Mouse (Mus musculus): ENCODE results near the gene Elfn2. TPM values are rescaled to one million over a fixed set of nuclear protein-coding genes. Genes with fewer than 3 reads are reported as not detected.

Elfn2 gene
- polyA plus RNA-seq, 1 experiment, result 68.2 TPM

GRCm38 (mm10) chr15:78626285-78626684, 92.3 kb downstream of the Elfn2 start:
- no peak for DNase-seq (ENCODE audit: extremely low spot score in 1 of 2, low spot score in 1 of 2)

DNA sequence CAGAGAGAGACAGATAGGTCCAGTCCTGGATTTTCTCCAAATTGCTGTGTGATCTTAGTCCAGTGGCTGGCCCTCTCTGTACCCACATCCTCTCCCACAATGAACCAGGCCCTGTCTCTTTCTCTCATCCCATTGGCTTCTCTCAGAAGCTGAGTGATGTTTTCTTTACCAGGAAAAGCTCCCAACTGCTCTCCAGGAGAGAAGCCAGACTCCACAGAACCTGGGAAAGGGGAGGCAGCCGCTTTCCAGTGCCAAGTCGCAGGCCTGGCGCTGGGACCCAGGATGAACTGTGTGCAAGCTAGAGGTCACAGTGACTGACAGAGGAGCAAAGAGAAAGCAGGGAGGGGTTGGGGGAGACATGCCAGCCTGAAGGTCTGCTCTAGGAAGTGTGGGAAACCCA, 93.6 kb downstream of the Elfn2 start:
- DNase-seq (ENCODE audit: extremely low spot score in 1 of 2, low spot score in 1 of 2), result no peak

DNA sequence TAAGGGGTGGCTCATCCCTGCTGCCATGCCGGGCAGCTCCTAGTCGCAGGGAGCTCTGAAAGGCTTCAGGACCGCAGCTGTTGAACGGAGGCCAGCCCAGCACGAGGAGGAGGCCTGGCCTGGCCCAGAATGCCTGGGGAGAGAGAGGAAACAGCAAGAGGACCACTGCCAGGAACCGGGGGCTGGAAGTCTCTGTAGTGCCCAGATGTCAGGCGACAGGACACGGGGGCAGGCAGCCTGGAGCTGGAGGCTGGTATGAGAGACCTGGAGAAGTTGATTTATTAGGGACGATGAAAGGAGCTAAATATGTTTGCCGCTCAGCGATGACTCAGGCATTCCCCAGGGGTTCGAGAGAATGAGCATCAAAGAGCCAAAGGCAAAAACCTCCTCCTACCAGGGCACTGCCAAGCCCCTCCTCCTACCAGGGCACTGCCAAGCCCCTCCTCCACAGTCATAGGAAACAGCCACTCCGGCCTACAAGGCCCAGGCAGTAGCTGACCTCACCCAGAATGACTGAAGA, 94.1 kb downstream of the Elfn2 start:
- peak in 1 of 2 experiments; percentile 66 for DNase-seq (ENCODE audit: extremely low spot score in 1 of 2, low spot score in 1 of 2)

- peak in 1 of 2 experiments; percentile 91 for DNase-seq (ENCODE audit: extremely low spot score in 1 of 2, low spot score in 1 of 2)
These were observed 95.1 kb downstream of the Elfn2 start for GRCm38 (mm10) chr15:78623426-78623825.

Other genes with a start within 250 kb of the Elfn2 start
- gene Il2rb, start 223.5 kb downstream of the Elfn2 start, polyA plus RNA-seq (2012; rRNA removed), result 0.18 and 0.29 TPM in 2 replicates
- 4.7 and 4.9 TPM in 2 replicates for gene C1qtnf6, start 187.4 kb downstream of the Elfn2 start, polyA plus RNA-seq (2012; rRNA removed)
- gene Sstr3, start 174.1 kb downstream of the Elfn2 start, polyA plus RNA-seq (2012; rRNA removed), result 18.5 and 24.4 TPM in 2 replicates
- gene Rac2, start 146.0 kb downstream of the Elfn2 start, polyA plus RNA-seq (2012; rRNA removed), result 2.7 and 4.7 TPM in 2 replicates
- gene Cyth4, start 121.7 kb downstream of the Elfn2 start, polyA plus RNA-seq (2012; rRNA removed), result 14.7 and 16.9 TPM in 2 replicates
- gene Mfng, start 54.7 kb upstream of the Elfn2 start, polyA plus RNA-seq (2012; rRNA removed), result 7.0 and 7.2 TPM in 2 replicates
- gene Card10, start 84.3 kb upstream of the Elfn2 start, polyA plus RNA-seq (2012; rRNA removed), result 11.2 and 12.0 TPM in 2 replicates
- gene Cdc42ep1, start 123.9 kb upstream of the Elfn2 start, polyA plus RNA-seq (2012; rRNA removed), result 18.5 and 20.1 TPM in 2 replicates
- 0.74 and 2.0 TPM in 2 replicates for gene Lgals2, start 136.8 kb upstream of the Elfn2 start, polyA plus RNA-seq (2012; rRNA removed)
- gene Gga1, start 158.4 kb upstream of the Elfn2 start, polyA plus RNA-seq (2012; rRNA removed), result 69.5 and 70.8 TPM in 2 replicates
- 0.24 TPM in 1 of 2 replicates, not detected in the other for gene Gm49510, start 180.9 kb upstream of the Elfn2 start, polyA plus RNA-seq (2012; rRNA removed)
- gene Sh3bp1, start 181.0 kb upstream of the Elfn2 start, polyA plus RNA-seq (2012; rRNA removed), result 27.2 and 29.0 TPM in 2 replicates
- gene Pdxp, start 195.1 kb upstream of the Elfn2 start, polyA plus RNA-seq (2012; rRNA removed), result 219 and 227 TPM in 2 replicates
- 48.2 and 56.0 TPM in 2 replicates for gene Lgals1, start 208.0 kb upstream of the Elfn2 start, polyA plus RNA-seq (2012; rRNA removed)
- gene Nol12, start 216.2 kb upstream of the Elfn2 start, polyA plus RNA-seq (2012; rRNA removed), result 35.8 and 37.4 TPM in 2 replicates
- gene Triobp, start 229.0 kb upstream of the Elfn2 start, polyA plus RNA-seq (2012; rRNA removed), result 11.7 and 13.9 TPM in 2 replicates